Mouse (Mus musculus) MEL (cell line): ENCODE measurements around the gene Tmem35b. TPM values are rescaled to one million over a fixed set of nuclear protein-coding genes. Genes with fewer than 3 reads are reported as not detected.
A peak's percentile ranks its signal among the peaks of the same experiment; 100 is the strongest.

Experiments used
- DNase-seq: peaks from one replicate; pipeline ENCODE4 v3.0.0; 2011; ENCODE audit warnings: low read depth, low spot score
- H3K27ac ChIP-seq: 2 replicates; pipeline ENCODE4 v1.5.1; 2012; ENCODE audit warnings: low read depth, mild to moderate bottlenecking, control low read depth, low read length, moderate library complexity; ENCODE audit not compliant: control insufficient read depth
- H3K27me3 ChIP-seq, 2 experiments: fragments of 150-350 bp in 1 of 2; sonication (generic) in 1 of 2; 2 replicates each; pipeline ENCODE4 v1.6.1; 2012; ENCODE audit warnings: low read length in 2 of 2, mild to moderate bottlenecking in 2 of 2, improper control_type of control experiment in 1 of 2, moderate library complexity in 1 of 2; ENCODE audit not compliant: insufficient read depth in 2 of 2, control insufficient read depth in 1 of 2
- H3K36me3 ChIP-seq, 2 experiments: 2 replicates each; pipeline ENCODE4 v1.6.1; 2012 to 2014; ENCODE audit warnings: low read length in 2 of 2, improper control_type of control experiment in 1 of 2, inconsistent platforms in 1 of 2, mild to moderate bottlenecking in 1 of 2; ENCODE audit not compliant: insufficient read depth in 2 of 2, control insufficient read depth in 1 of 2
- H3K4me1 ChIP-seq, 2 experiments: fragments of 150-350 bp in 1 of 2; sonication (generic) in 1 of 2; 2 replicates each; pipeline ENCODE4 v1.6.1; 2012; ENCODE audit warnings: low read length in 2 of 2, improper control_type of control experiment in 1 of 2, mild to moderate bottlenecking in 1 of 2; ENCODE audit not compliant: insufficient read depth in 2 of 2, control insufficient read depth in 1 of 2
- H3K4me3 ChIP-seq, 2 experiments: fragments of 150-350 bp in 1 of 2; sonication (generic) in 1 of 2; 2 replicates each; pipeline ENCODE4 v1.5.1; 2012; ENCODE audit warnings: low read depth in 2 of 2, low read length in 2 of 2, mild to moderate bottlenecking in 2 of 2, moderate library complexity in 2 of 2, control low read depth in 1 of 2, improper control_type of control experiment in 1 of 2; ENCODE audit not compliant: control insufficient read depth in 1 of 2, insufficient read depth in 1 of 2
- H3K79me2 ChIP-seq: 2 replicates; pipeline ENCODE4 v1.6.1; 2012; ENCODE audit warnings: mild to moderate bottlenecking, low read length, moderate library complexity; ENCODE audit not compliant: control insufficient read depth, poor library complexity, insufficient read depth
- H3K9ac ChIP-seq: 2 replicates; pipeline ENCODE4 v1.6.1; 2012; ENCODE audit warnings: low read depth, mild to moderate bottlenecking, control low read depth, low read length, moderate library complexity; ENCODE audit not compliant: control insufficient read depth, poor library complexity, severe bottlenecking
- H3K9me3 ChIP-seq: fragments of 150-350 bp; sonication (generic); replicated peaks from 2 replicates; pipeline ENCODE4 v1.6.1; 2012; ENCODE audit warnings: mild to moderate bottlenecking, low read length, improper control_type of control experiment, moderate library complexity; ENCODE audit not compliant: insufficient read depth
- ELF1 ChIP-seq: IDR thresholded peaks from 2 replicates; pipeline ENCODE4 v1.6.1; 2014; ENCODE audit warnings: low read depth, mild to moderate bottlenecking, inconsistent platforms, low read length, improper control_type of control experiment, moderate library complexity
- GABPA ChIP-seq: IDR thresholded peaks from 2 replicates; pipeline ENCODE4 v1.6.1; 2012; ENCODE audit warnings: low read depth, mild to moderate bottlenecking, inconsistent platforms, low read length, improper control_type of control experiment, moderate library complexity
- GATA1 ChIP-seq: IDR thresholded peaks from 2 replicates; pipeline ENCODE4 v1.6.1; 2011; ENCODE audit warnings: low read depth, low read length, improper control_type of control experiment
- JUND ChIP-seq: IDR thresholded peaks from 2 replicates; pipeline ENCODE4 v1.6.1; 2011; ENCODE audit warnings: low read depth, mild to moderate bottlenecking, improper control_type of control experiment, low read length
- MAFK ChIP-seq: IDR thresholded peaks from 2 replicates; pipeline ENCODE4 v1.6.1; 2011; ENCODE audit warnings: low read depth, mild to moderate bottlenecking, low read length, improper control_type of control experiment, borderline replicate concordance
- MAX ChIP-seq: IDR thresholded peaks from 2 replicates; pipeline ENCODE4 v1.6.1; 2011; ENCODE audit warnings: low read length, improper control_type of control experiment
- MXI1 ChIP-seq: IDR thresholded peaks from 2 replicates; pipeline ENCODE4 v1.6.1; 2011; ENCODE audit warnings: mild to moderate bottlenecking, low read depth, low read length, improper control_type of control experiment
- MYC ChIP-seq: IDR thresholded peaks from 2 replicates; pipeline ENCODE4 v1.6.1; 2011; ENCODE audit warnings: low read depth, mild to moderate bottlenecking, low read length, improper control_type of control experiment, moderate library complexity
- POLR2A ChIP-seq, 2 experiments: IDR thresholded peaks; 2 replicates each; pipeline ENCODE4 v1.6.1; 2011 to 2012; ENCODE audit warnings: low read length in 2 of 2, mild to moderate bottlenecking in 2 of 2, control low read depth in 1 of 2, improper control_type of control experiment in 1 of 2, low read depth in 1 of 2, moderate library complexity in 1 of 2; ENCODE audit not compliant: control insufficient read depth in 1 of 2, insufficient read depth in 1 of 2, poor library complexity in 1 of 2
- POLR2AphosphoS2 ChIP-seq: IDR thresholded peaks from 2 replicates; pipeline ENCODE4 v1.6.1; 2011; ENCODE audit warnings: low read length, improper control_type of control experiment
- RAD21 ChIP-seq: IDR thresholded peaks from 2 replicates; pipeline ENCODE4 v1.6.1; 2011; ENCODE audit warnings: mild to moderate bottlenecking, low read depth, low read length, improper control_type of control experiment
- RCOR1 ChIP-seq: IDR thresholded peaks from 2 replicates; pipeline ENCODE4 v1.6.1; 2012; ENCODE audit warnings: low read depth, mild to moderate bottlenecking, inconsistent platforms, low read length, improper control_type of control experiment
- SIN3A ChIP-seq: IDR thresholded peaks from 2 replicates; pipeline ENCODE4 v1.6.1; 2012; ENCODE audit warnings: low read length, improper control_type of control experiment, inconsistent platforms
- TCF12 ChIP-seq: IDR thresholded peaks from 2 replicates; pipeline ENCODE4 v1.6.1; 2014; ENCODE audit warnings: low read depth, mild to moderate bottlenecking, inconsistent platforms, low read length, improper control_type of control experiment, moderate library complexity
- USF2 ChIP-seq, 2 experiments: IDR thresholded peaks; 2 replicates each; pipeline ENCODE4 v1.6.1; 2011 to 2012; ENCODE audit warnings: improper control_type of control experiment in 2 of 2, low read length in 2 of 2, borderline replicate concordance in 1 of 2, inconsistent platforms in 1 of 2, low read depth in 1 of 2, mild to moderate bottlenecking in 1 of 2; ENCODE audit not compliant: insufficient read depth in 1 of 2
- ZMIZ1 ChIP-seq: IDR thresholded peaks from 2 replicates; pipeline ENCODE4 v1.6.1; 2012; ENCODE audit warnings: low read depth, mild to moderate bottlenecking, inconsistent platforms, low read length, improper control_type of control experiment, moderate library complexity
- ZNF384 ChIP-seq: IDR thresholded peaks from 2 replicates; pipeline ENCODE4 v1.6.1; 2012; ENCODE audit warnings: low read depth, mild to moderate bottlenecking, inconsistent platforms, low read length, improper control_type of control experiment
- polyA plus RNA-seq, 2 experiments: library from polyadenylated mRNA; stranded (reverse) in 1 of 2; unstranded in 1 of 2; fragments of >175 nt in 1 of 2; fragments of >200 nt in 1 of 2; gene quantifications; 2 replicates each; pipeline versions ENCODE4 v1.2.1 to v1.2.4; 2012; ENCODE audit warnings: low replicate concordance in 2 of 2, low read depth in 1 of 2; ENCODE audit not compliant: insufficient read length in 2 of 2, insufficient read depth in 1 of 2, missing spikeins in 1 of 2
- total RNA-seq: library from RNA; depleted of rRNA; stranded (reverse); fragments of 300-350 nt; gene quantifications from 2 replicates; pipeline ENCODE4 v1.2.3, GENCODE M21; 2012

Gene Tmem35b
- total and polyA plus RNA-seq, 3 experiments, result 0.89 to 3.2 TPM; not detected in 1

GRCm38 (mm10) chr4:127172119-127172518 lies 48.6 kb downstream of the Tmem35b start:
- Histone ChIP-seq H3K9ac (no peak overlapping the region), H3K79me2 (no peaks in the 10 kb centered on the region), H3K27ac (no peak overlapping the region), H3K36me3 (no peaks in the 10 kb centered on the region), H3K4me1 (no peaks in the 10 kb centered on the region), H3K4me3 (no peak overlapping the region), H3K9me3 (no peaks in the 10 kb centered on the region), H3K27me3 (no peaks in the 10 kb centered on the region)
- TF ChIP-seq GABPA, result no peak
- DNase-seq, result no peak

GRCm38 (mm10) chr4:127172614-127173013 lies 49.1 kb downstream of the Tmem35b start:
- no peaks in the 10 kb centered on the region for H3K79me2 ChIP-seq
- no peaks in the 10 kb centered on the region for H3K4me1 ChIP-seq
- no peak overlapping the region for H3K9ac ChIP-seq
- H3K27ac ChIP-seq, result no peak overlapping the region
- no peak overlapping the region for H3K4me3 ChIP-seq
- DNase-seq, result no peak
- TF ChIP-seq RCOR1 (no peak), POLR2AphosphoS2 (no peak), JUND (no peak), MYC (no peak), MAFK (no peak), ELF1 (no peak), MAX (no peak), MXI1 (no peak), USF2 (IDR thresholded peaks at IDR 0.05; ENCODE audit: borderline replicate concordance in 1 of 2, insufficient read depth in 1 of 2, low read depth in 1 of 2, low read length in 2 of 2) (no peak), POLR2A (IDR thresholded peaks at IDR 0.05; ENCODE audit: control insufficient read depth in 1 of 2, insufficient read depth in 1 of 2, low read depth in 1 of 2, low read length in 2 of 2, poor library complexity in 1 of 2) (no peak), RAD21 (no peak), SIN3A (no peak), GATA1 (no peak), ZNF384 (no peak), GABPA (no peak), TCF12 (no peak)
- no peaks in the 10 kb centered on the region for H3K9me3 ChIP-seq
- H3K36me3 ChIP-seq, result no peaks in the 10 kb centered on the region
- H3K27me3 ChIP-seq, result no peaks in the 10 kb centered on the region

- H3K36me3 ChIP-seq, result no peaks in the 10 kb centered on the region
- H3K9ac ChIP-seq, result no peak overlapping the region
- no peaks in the 10 kb centered on the region for H3K4me1 ChIP-seq
- no peaks in the 10 kb centered on the region for H3K27me3 ChIP-seq
- no peak overlapping the region for H3K27ac ChIP-seq
- no peaks in the 10 kb centered on the region for H3K79me2 ChIP-seq
- no peaks in the 10 kb centered on the region for H3K9me3 ChIP-seq
- H3K4me3 ChIP-seq, result no peak overlapping the region
- peak; percentile 49 for DNase-seq
- TF ChIP-seq ZMIZ1 (no peak), SIN3A (peak; percentile 63)
Observed at GRCm38 (mm10) chr4:127173461-127173860, 50.0 kb downstream of the Tmem35b start.
